Mouse (Mus musculus) cerebellum, adult 2 months (tissue): ENCODE measurements around the gene Hsbp1.

Experiments used
- CTCF ChIP-seq: fragments of 200-500 bp; IDR thresholded peaks from 2 replicates; pipeline ENCODE4 v1.5.1; 2011; ENCODE audit warnings: low read depth, mild to moderate bottlenecking, control low read depth, low read length, moderate library complexity, borderline replicate concordance; ENCODE audit not compliant: insufficient read depth
- POLR2A ChIP-seq: fragments of 200-500 bp; IDR thresholded peaks from 2 replicates; pipeline ENCODE4 v1.6.1; 2011; ENCODE audit warnings: low read length, control low read depth, borderline replicate concordance; ENCODE audit not compliant: insufficient read depth

GRCm38 (mm10) chr8:119345683-119346075 is 1.4 kb downstream of the Hsbp1 start:
- TF ChIP-seq CTCF (no peak), POLR2A (no peak)
